Mouse (Mus musculus): ENCODE results near the gene Ern1.

- TF ChIP-seq CTCF (IDR thresholded peaks at IDR 0.05; ENCODE audit: borderline replicate concordance, control insufficient read depth, extremely low read depth, insufficient read depth, low read length, poor library complexity) (no peak), POLR2A (IDR thresholded peaks at IDR 0.05; ENCODE audit: control insufficient read depth, extremely low read depth, insufficient read depth, low read length, poor library complexity) (no peak)
These were observed 77.1 kb downstream of the Ern1 start for GRCm38 (mm10) chr11:106410507-106410906.

Data from thymus, adult 2 months (tissue).